Mouse (Mus musculus) intestine, embryonic 15.5 days (tissue): ENCODE data around the gene Tmem44. TPM values are rescaled to one million over a fixed set of nuclear protein-coding genes. Genes with fewer than 3 reads are reported as not detected.

Experiments used
- ATAC-seq: fragments of 200-750 bp; cut with Nextera tagmentation; 2 replicates; pipeline ENCODE4 v1.8.0; 2017; ENCODE audit warnings: moderate TSS enrichment, moderate library complexity
- H3K27ac ChIP-seq: fragments of 300-500 bp; sonication (generic); 2 replicates; pipeline ENCODE4 v1.5.1; 2015; ENCODE audit warnings: mild to moderate bottlenecking, inconsistent platforms
- H3K27me3 ChIP-seq: fragments of 300-500 bp; sonication (generic); replicated peaks from 2 replicates; pipeline ENCODE4 v1.6.1; 2015; ENCODE audit warnings: inconsistent platforms
- H3K36me3 ChIP-seq: fragments of 300-500 bp; sonication (generic); 2 replicates; pipeline ENCODE4 v1.6.1; 2015; ENCODE audit warnings: inconsistent platforms
- H3K4me1 ChIP-seq: fragments of 300-500 bp; sonication (generic); replicated peaks from 2 replicates; pipeline ENCODE4 v1.6.1; 2015; ENCODE audit warnings: inconsistent platforms
- H3K4me2 ChIP-seq: fragments of 300-500 bp; sonication (generic); replicated peaks from 2 replicates; pipeline ENCODE4 v1.6.1; 2015; ENCODE audit warnings: mild to moderate bottlenecking, inconsistent platforms
- H3K4me3 ChIP-seq: fragments of 300-500 bp; sonication (generic); replicated peaks from 2 replicates; pipeline ENCODE4 v1.5.1; 2015; ENCODE audit warnings: inconsistent platforms
- H3K9ac ChIP-seq: fragments of 300-500 bp; sonication (generic); 2 replicates; pipeline ENCODE4 v1.6.1; 2015; ENCODE audit warnings: inconsistent platforms
- H3K9me3 ChIP-seq: fragments of 300-500 bp; sonication (generic); 2 replicates; pipeline ENCODE4 v1.6.1; 2016; ENCODE audit warnings: inconsistent platforms
- WGBS: fragments of 180-500 bp; shearing (Covaris S2); methylation state at CpG from one replicate; pipeline ENCODE4 v1.1.7; 2015; 5-methylcytosine and 5-hydroxymethylcytosine counted together
- polyA plus RNA-seq: library from polyadenylated mRNA; unstranded; fragments of >200 nt; fragmentation: Nextera tagmentation; extraction: Ambion mirVana; gene quantifications from 2 replicates; pipeline ENCODE4 v1.2.1, GENCODE M21; 2015

Tmem44 gene
- polyA plus RNA-seq, 1 experiment from 2014 or later: 9.1 TPM

DNA sequence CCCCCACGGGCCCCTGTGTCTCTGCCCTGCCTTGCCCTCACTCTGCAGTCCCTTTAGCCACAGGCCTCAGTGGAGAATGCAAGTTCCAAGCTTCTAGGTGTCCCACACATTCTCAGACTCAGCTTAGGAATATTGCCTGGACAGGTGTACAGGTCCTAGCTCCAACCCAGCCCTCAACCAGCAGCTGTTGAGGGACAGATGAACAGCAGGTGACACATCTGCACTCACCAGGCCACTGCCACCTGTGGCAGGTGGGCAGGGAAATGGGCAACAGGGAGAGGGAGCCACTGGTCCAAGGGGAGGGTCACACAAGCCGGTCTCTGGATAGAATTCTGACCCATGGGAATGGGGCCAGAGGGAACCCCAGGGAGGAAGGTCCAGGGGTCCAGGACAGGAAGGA, 22.8 kb downstream of the Tmem44 start:
- Histone ChIP-seq H3K36me3 (no peaks in the 10 kb centered on the region), H3K27me3 (no peaks in the 10 kb centered on the region), H3K4me1 (no peaks in the 10 kb centered on the region), H3K4me2 (no peak overlapping the region), H3K4me3 (no peak overlapping the region), H3K9ac (no peak overlapping the region), H3K9me3 (no peaks in the 10 kb centered on the region), H3K27ac (no peak overlapping the region)
- no peak for ATAC-seq
- WGBS: 73% methylated on average over 2 of the region's 2 CpGs

DNA sequence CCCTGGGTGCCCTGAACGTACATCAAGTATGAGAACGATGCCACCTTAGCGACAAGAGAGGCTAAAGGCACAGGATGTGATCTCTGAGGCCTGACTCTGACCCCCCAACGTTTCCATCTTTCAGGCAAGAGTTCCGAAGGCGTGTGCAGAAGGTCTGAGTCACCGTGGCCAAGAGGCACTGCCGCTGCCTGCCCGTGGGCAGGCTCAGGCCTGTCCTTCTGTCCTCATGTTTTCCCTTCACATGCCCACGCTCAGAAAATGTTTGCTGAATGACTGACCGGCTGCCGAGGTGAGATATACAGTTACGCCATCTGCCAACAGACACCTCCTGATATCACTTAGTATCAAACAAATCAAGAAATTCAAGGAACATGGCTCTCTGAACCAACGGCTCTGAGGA, 24.9 kb downstream of the Tmem44 start:
- H3K4me3 ChIP-seq: no peak overlapping the region
- H3K36me3 ChIP-seq: no peaks in the 10 kb centered on the region
- no peak overlapping the region for H3K9ac ChIP-seq
- 84% methylated on average over 14 of the region's 14 CpGs for WGBS
- no peak for ATAC-seq
- no peaks in the 10 kb centered on the region for H3K9me3 ChIP-seq
- no peaks in the 10 kb centered on the region for H3K4me1 ChIP-seq
- H3K27ac ChIP-seq: no peak overlapping the region
- no peak overlapping the region for H3K4me2 ChIP-seq
- H3K27me3 ChIP-seq: no peaks in the 10 kb centered on the region

DNA sequence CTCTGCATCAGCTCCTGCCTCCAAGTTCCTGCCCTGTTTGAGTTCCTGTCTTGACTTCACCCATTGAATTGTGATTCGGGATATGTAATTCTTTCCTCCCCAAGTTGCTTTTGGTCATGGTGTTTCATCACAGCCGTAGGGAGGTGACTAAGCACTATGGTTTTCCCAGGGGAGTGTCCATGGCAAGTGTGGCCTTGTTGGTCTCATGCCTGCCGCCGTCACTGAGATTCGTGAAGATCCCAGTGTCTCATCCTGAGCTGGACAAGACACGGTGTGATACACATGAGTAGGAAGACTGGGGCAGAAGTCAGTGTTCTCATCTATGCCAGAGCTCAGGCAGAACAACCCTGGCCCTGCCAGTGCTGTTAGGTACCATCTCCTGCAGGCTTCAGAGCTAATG, 26.2 kb downstream of the Tmem44 start:
- Histone ChIP-seq H3K27ac (no peak overlapping the region), H3K36me3 (no peaks in the 10 kb centered on the region), H3K4me3 (no peak overlapping the region), H3K4me1 (peaks cover 2% of the 10 kb centered on the region; the same call in 1 of the 2 replicates), H3K4me2 (no peak overlapping the region), H3K9ac (no peak overlapping the region), H3K27me3 (no peaks in the 10 kb centered on the region), H3K9me3 (no peaks in the 10 kb centered on the region)
- ATAC-seq: no peak
- WGBS: 92% methylated on average over 6 of the region's 6 CpGs

DNA sequence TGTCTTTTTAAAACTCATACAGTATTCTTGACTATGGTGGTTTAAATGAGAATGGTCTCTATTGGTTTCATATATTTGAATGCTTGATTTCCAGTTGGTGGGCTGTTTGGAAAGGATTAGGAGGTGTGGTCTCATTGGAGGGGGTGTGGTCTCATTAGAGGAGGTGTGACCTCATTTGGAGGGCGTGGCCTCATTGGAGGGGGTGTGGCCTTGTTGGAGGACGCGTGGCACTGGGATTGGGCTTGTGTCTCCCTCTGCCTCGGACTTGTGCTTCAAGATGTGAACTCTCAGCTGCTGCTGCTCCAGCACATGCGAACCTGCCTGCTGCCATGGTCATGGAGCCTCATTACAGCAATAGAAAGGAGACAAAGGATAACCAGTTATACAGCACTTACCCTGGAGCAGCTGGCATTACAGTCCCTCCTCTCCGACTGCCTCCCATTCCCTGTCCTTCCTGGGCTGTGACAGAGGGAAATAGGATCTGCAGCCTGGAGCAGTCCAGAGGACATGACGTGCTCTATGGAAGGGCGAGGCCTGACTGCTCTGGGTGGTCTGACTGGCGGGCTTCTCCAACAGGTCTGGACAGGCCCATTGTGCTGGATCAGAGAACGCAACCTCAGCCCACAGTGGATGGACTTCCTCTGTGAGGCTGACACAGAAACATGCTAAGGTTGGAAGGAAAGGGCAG, 28.2 kb downstream of the Tmem44 start:
- H3K27me3 ChIP-seq: no peaks in the 10 kb centered on the region
- ATAC-seq: no peak

DNA sequence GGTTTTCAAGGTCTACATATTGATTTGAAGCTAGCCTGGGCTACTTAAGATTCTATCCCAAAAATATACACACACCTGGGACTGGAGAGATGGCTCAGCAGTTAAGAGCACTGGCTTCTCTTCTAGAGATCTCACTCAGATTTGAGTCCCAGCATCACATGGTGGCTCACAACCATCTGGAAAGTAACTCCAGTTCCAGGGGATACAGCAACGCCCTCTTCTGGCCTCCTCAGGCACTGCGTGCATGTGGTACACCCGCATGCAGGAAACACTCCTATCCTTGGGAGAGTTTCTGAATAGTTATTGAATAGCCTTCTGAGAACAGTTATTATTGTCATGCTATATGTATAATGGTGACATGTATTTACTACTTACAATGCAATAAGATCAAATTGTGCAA, 29.5 kb downstream of the Tmem44 start:
- no peak overlapping the region for H3K9ac ChIP-seq
- H3K4me3 ChIP-seq: no peak overlapping the region
- no peaks in the 10 kb centered on the region for H3K27me3 ChIP-seq
- H3K36me3 ChIP-seq: no peaks in the 10 kb centered on the region
- H3K9me3 ChIP-seq: no peaks in the 10 kb centered on the region
- ATAC-seq: no peak
- H3K4me2 ChIP-seq: no peak overlapping the region
- peaks cover 6% of the 10 kb centered on the region; the same call in 1 of the 2 replicates for H3K4me1 ChIP-seq
- no peak overlapping the region for H3K27ac ChIP-seq
- WGBS: 64% methylated on average over 3 of the region's 3 CpGs

More for the DNA sequence above, 28.2 kb downstream of the Tmem44 start:
- no peak overlapping the region for H3K9ac ChIP-seq
- 73% methylated on average over 10 of the region's 10 CpGs for WGBS
- H3K4me1 ChIP-seq: peaks cover 6% of the 10 kb centered on the region; the same call in 1 of the 2 replicates
- no peak overlapping the region for H3K4me3 ChIP-seq
- no peaks in the 10 kb centered on the region for H3K36me3 ChIP-seq
- H3K27ac ChIP-seq: no peak overlapping the region
- H3K9me3 ChIP-seq: no peaks in the 10 kb centered on the region
- no peak overlapping the region for H3K4me2 ChIP-seq

DNA sequence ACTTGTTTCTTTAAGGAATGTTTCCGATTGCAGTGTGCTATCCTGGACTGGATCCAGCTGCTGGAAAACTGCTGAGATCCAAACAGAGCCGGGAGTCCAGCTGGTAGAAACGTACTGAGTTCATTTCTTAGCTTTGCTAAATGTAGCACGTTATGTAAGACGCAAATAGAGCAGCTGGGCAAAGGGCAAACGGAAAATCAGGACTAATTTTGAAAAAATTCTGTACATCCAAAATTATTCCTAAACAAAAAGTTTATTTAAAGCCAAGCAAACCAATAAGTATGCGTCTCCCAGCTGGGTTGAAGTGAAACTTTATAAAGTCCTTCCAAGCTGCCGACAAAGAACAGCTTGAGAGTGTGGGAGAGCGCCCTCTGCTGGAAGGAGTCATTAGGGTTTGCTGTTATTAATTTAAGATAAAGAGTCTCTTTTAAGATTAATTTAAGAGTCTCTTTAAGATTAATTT, 30.2 kb downstream of the Tmem44 start:
- no peak overlapping the region for H3K27ac ChIP-seq
- H3K4me3 ChIP-seq: peak overlapping the region; percentile 15; the same call in 1 of the 2 replicates
- H3K4me2 ChIP-seq: peak overlapping the region; percentile 40
- ATAC-seq: no peak; the same call in 1 of the 2 replicates
- peaks cover 6% of the 10 kb centered on the region; the same call in 1 of the 2 replicates for H3K4me1 ChIP-seq
- no peaks in the 10 kb centered on the region for H3K36me3 ChIP-seq
- 18% methylated on average over 9 of the region's 9 CpGs for WGBS
- no peaks in the 10 kb centered on the region for H3K9me3 ChIP-seq
- no peak overlapping the region for H3K9ac ChIP-seq
- H3K27me3 ChIP-seq: no peaks in the 10 kb centered on the region

DNA sequence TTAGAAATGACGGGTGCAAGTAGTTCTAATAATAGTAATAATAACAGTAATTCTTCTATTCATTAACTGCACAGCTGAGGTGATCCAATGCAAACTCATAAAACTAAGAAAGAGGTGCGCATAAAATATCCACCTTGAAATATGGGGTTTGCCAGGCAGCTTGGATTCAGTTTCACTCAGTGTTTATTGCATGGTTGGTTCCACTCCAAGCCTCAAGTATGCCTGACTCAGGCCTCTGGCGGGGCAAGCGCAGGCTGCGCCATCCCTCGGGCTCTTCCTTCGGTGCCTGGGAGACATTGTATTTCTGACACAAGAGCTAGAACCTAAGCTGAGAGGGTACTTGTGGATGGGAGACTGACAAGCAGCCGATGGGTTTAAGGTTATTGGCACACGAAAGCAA, 32.0 kb downstream of the Tmem44 start:
- WGBS: 67% methylated on average over 9 of the region's 9 CpGs
- no peaks in the 10 kb centered on the region for H3K9me3 ChIP-seq
- no peaks in the 10 kb centered on the region for H3K27me3 ChIP-seq
- no peak overlapping the region for H3K4me3 ChIP-seq
- no peak overlapping the region for H3K4me2 ChIP-seq
- no peak overlapping the region for H3K9ac ChIP-seq
- no peaks in the 10 kb centered on the region for H3K36me3 ChIP-seq
- peaks cover 6% of the 10 kb centered on the region; the same call in 1 of the 2 replicates for H3K4me1 ChIP-seq
- no peak overlapping the region for H3K27ac ChIP-seq
- ATAC-seq: no peak

DNA sequence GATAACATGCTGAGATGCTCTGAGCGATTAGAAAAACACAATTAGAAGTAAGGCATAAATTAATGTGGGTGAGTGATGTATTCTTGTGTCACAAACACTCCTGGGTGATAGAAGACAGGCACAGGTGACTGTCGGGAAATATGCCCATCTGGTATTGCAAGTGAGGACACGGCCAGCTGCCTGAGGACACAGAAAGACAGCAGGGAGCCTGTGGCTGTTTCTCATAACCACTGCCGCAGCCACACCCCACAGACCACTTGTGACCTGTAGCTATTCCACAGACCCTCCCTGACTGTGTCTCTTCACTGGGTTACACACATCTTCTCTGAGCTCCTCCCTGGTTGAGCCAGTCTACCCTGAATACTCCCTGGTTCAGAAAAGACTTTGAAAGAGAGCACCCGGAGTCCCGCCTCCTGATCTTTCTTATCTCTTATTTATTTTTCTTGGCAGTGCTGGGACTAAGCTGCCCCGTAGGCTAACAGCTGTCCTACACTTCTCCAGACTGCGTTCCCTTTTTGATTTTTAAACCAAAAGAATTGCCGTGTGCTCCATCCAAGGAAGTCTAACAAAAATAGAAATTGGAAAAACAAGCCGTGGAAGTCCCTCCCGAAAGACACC, 32.9 kb downstream of the Tmem44 start:
- H3K36me3 ChIP-seq: no peaks in the 10 kb centered on the region
- peaks cover 6% of the 10 kb centered on the region; the same call in 1 of the 2 replicates for H3K4me1 ChIP-seq
- peak; percentile 48 for ATAC-seq
- 31% methylated on average over 11 of the region's 11 CpGs for WGBS
- H3K9me3 ChIP-seq: no peaks in the 10 kb centered on the region
- H3K27me3 ChIP-seq: no peaks in the 10 kb centered on the region
- no peak overlapping the region for H3K27ac ChIP-seq
- H3K4me3 ChIP-seq: no peak overlapping the region
- no peak overlapping the region for H3K9ac ChIP-seq
- H3K4me2 ChIP-seq: no peak overlapping the region; the same call in 1 of the 2 replicates

DNA sequence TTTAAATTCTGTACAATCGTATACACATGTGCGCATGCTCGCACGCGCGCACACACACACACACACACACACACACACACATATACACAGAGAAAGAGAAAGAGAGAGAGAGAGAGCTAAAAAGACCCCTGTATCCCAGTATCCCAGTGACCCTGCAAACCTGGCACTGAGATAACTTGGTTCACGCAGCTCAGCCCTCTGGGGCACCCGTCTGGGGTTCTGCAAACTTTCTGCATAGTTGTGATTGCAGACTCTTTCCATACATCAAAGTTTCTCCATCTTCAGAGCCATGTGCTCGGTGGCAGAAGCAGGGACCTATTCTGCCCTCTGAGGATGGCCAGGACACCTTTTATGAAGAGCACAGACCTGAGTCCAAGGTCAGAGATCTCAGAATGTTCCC, 33.6 kb downstream of the Tmem44 start:
- Histone ChIP-seq H3K27me3 (no peaks in the 10 kb centered on the region), H3K27ac (no peak overlapping the region), H3K9ac (no peak overlapping the region), H3K9me3 (no peaks in the 10 kb centered on the region), H3K4me1 (peaks cover 14% of the 10 kb centered on the region; the same call in 1 of the 2 replicates), H3K36me3 (no peaks in the 10 kb centered on the region), H3K4me2 (no peak overlapping the region), H3K4me3 (no peak overlapping the region)
- 83% methylated on average over 9 of the region's 9 CpGs for WGBS
- ATAC-seq: no peak

DNA sequence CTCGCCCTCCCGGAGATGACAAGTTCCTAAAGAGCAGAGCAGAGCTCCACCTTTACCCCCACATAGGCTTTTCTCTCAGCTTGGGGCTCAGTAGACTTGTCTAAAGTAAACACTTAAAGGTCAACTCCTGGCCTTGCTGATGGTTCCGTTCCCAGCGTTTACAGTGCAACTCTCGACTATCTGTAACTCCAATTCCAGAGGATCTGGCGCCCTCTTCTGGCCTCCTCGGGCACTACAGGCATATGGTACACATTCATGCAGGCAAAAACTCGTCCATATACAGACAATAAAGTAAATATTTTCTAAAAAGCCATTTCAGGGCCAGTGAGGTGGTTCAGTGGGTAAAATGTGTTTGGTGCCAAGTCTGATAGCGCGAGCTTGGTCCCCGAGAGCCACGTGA, 35.2 kb downstream of the Tmem44 start:
- WGBS: 69% methylated on average over 12 of the region's 12 CpGs
- Histone ChIP-seq H3K36me3 (no peaks in the 10 kb centered on the region), H3K27ac (no peak overlapping the region), H3K9me3 (no peaks in the 10 kb centered on the region), H3K9ac (no peak overlapping the region), H3K27me3 (no peaks in the 10 kb centered on the region), H3K4me3 (no peak overlapping the region), H3K4me1 (peaks cover 20% of the 10 kb centered on the region), H3K4me2 (no peak overlapping the region)
- no peak for ATAC-seq

DNA sequence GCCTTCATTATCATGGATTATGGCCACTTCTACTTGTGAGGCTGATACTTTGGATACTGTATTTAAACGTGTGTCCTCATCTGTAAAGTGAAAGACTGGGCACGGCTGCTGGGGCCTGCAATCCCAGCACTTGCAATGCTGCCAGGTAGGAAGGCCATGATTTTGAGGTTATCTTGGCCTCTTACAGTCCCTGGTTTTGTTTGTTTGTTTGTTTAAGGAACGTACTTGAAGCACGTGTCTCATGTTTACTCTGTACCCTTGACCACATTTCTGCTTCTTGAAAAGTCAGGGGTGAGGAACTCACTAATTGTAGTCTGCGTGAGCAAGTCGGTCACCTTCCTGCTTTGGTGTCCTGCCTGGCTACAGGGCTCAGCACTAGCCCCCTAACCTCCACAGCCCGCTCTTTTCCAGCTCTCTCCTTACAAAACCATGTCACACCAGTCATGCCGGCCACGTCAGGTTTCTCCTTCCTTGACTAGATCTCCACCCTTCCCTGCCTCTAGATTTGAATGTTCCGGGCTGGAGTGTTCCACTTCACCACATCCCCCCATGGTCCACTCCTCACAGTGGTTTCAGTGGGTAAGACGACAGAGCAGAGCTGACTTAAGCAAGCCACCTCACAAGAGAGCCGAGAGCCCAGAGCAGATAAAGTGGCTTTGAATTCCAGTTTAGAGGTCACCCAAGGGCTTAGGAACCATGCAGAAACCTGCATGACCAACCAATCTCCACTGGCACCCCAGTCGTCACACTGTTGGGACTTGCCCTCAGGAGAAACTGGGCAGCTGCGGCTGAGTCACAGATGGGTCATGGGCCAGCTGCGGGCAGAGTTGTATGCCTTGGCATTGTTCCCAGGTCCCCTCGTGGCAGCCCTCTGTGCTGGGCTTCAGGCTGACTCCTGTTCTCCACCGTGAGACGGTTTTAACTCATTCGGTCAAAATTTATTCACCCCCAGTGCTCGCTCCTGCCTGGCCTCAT, 37.3 kb downstream of the Tmem44 start:
- WGBS: 67% methylated on average over 20 of the region's 20 CpGs
- H3K4me1 ChIP-seq: peaks cover 18% of the 10 kb centered on the region
- no peaks in the 10 kb centered on the region for H3K27me3 ChIP-seq
- no peak overlapping the region for H3K27ac ChIP-seq
- H3K36me3 ChIP-seq: no peaks in the 10 kb centered on the region
- no peak overlapping the region for H3K9ac ChIP-seq
- no peaks in the 10 kb centered on the region for H3K9me3 ChIP-seq
- peak; percentile 36 for ATAC-seq
- no peak overlapping the region for H3K4me2 ChIP-seq
- no peak overlapping the region for H3K4me3 ChIP-seq
